Mouse (Mus musculus) embryonic facial prominence, embryonic 10.5 days (tissue): ENCODE data around the gene Lpgat1. TPM values are rescaled to one million over a fixed set of nuclear protein-coding genes. Genes with fewer than 3 reads are reported as not detected.

ENCODE experiments used
- DNase-seq: peaks from one replicate; pipeline ENCODE4 v3.0.0-alpha.2; 2017; ENCODE audit warnings: low spot score
- H3K27ac ChIP-seq: fragments of 300-500 bp; sonication (generic); replicated peaks from 2 replicates; pipeline ENCODE4 v1.5.1; 2016; ENCODE audit warnings: mild to moderate bottlenecking
- H3K27me3 ChIP-seq: fragments of 300-500 bp; sonication (generic); replicated peaks from 2 replicates; pipeline ENCODE4 v1.6.1; 2016; ENCODE audit warnings: low read depth, mild to moderate bottlenecking; ENCODE audit not compliant: poor library complexity, severe bottlenecking
- H3K36me3 ChIP-seq: fragments of 300-500 bp; sonication (generic); replicated peaks from 2 replicates; pipeline ENCODE4 v1.6.1; 2016; ENCODE audit warnings: mild to moderate bottlenecking, moderate library complexity
- H3K4me1 ChIP-seq: fragments of 300-500 bp; sonication (generic); 2 replicates; pipeline ENCODE4 v1.6.1; 2016
- H3K4me3 ChIP-seq: fragments of 300-500 bp; sonication (generic); 2 replicates; pipeline ENCODE4 v1.5.1; 2016; ENCODE audit warnings: mild to moderate bottlenecking, moderate library complexity
- H3K9me3 ChIP-seq: fragments of 300-500 bp; sonication (generic); 2 replicates; pipeline ENCODE4 v1.6.1; 2016; ENCODE audit warnings: mild to moderate bottlenecking
- WGBS: fragments of 180-500 bp; shearing (Covaris S2); methylation state at CpG from one replicate; pipeline ENCODE4 v1.1.7; 2016; 5-methylcytosine and 5-hydroxymethylcytosine counted together
- polyA plus RNA-seq: library from polyadenylated mRNA; unstranded; fragments of >200 nt; fragmentation: Nextera tagmentation; extraction: Ambion mirVana; gene quantifications from 2 replicates; pipeline ENCODE4 v1.2.1, GENCODE M21; 2016

Gene Lpgat1
- polyA plus RNA-seq, 1 experiment from 2014 or later = 24.0 TPM

DNA sequence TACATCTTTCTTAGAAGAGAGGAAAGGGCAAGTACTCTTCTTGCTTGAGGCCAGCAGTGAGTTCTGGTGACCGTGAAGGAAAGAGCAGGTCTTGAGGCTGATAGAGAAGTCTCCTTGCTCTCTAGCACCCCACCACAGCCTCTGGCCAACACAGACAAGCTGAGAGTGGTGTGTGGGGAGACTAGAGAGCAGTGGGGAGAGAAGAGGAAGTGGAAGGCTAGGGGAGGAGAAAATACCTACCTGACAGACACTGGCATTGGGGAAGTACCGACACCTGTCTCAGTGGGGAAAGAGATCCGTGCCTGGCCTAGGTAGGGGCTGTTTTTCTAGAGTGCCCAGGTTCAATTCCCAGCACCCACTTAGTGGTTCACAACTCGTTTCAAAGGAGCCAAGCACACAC, 96.6 kb downstream of the Lpgat1 start:
- no peak for DNase-seq
- H3K4me3 ChIP-seq = no peak overlapping the region
- no peaks in the 10 kb centered on the region for H3K27me3 ChIP-seq
- no peak overlapping the region for H3K27ac ChIP-seq
- no peaks in the 10 kb centered on the region for H3K36me3 ChIP-seq
- no peaks in the 10 kb centered on the region for H3K9me3 ChIP-seq
- H3K4me1 ChIP-seq = peaks cover 17% of the 10 kb centered on the region
- WGBS = 75% methylated on average over 4 of the region's 4 CpGs

GRCm38 (mm10) chr1:191814935-191815334, 97.3 kb downstream of the Lpgat1 start:
- H3K9me3 ChIP-seq = no peaks in the 10 kb centered on the region
- no peaks in the 10 kb centered on the region for H3K36me3 ChIP-seq
- 29% methylated on average over 5 of the region's 5 CpGs for WGBS
- H3K4me1 ChIP-seq = peaks cover 17% of the 10 kb centered on the region
- DNase-seq = peak; percentile 23
- no peak overlapping the region for H3K4me3 ChIP-seq
- H3K27me3 ChIP-seq = no peaks in the 10 kb centered on the region
- H3K27ac ChIP-seq = peak overlapping the region; percentile 48

DNA sequence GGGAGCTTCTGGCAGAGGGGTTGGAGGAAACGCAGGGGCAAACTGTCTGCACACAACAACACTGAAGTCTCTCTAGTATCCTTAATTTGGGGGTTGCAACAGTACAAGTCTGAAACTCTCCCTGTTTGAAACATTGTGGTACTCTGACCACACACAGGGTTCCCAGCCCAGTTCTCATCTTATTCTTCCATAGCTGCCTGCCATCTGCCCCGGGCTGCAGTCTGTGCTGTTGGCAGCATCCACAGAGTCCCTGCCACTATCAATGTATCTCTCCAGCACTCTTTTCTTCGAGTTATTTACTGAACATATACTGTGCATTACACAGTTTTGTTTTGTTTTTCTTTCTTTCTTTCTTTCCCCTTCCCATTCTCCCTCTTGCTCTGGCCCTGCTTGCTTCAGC, 99.0 kb downstream of the Lpgat1 start:
- Histone ChIP-seq H3K36me3 (no peaks in the 10 kb centered on the region), H3K4me3 (no peak overlapping the region), H3K9me3 (no peaks in the 10 kb centered on the region), H3K27me3 (no peaks in the 10 kb centered on the region), H3K27ac (no peak overlapping the region), H3K4me1 (peaks cover 27% of the 10 kb centered on the region)
- no peak for DNase-seq
- 86% methylated on average over 3 of the region's 3 CpGs for WGBS

DNA sequence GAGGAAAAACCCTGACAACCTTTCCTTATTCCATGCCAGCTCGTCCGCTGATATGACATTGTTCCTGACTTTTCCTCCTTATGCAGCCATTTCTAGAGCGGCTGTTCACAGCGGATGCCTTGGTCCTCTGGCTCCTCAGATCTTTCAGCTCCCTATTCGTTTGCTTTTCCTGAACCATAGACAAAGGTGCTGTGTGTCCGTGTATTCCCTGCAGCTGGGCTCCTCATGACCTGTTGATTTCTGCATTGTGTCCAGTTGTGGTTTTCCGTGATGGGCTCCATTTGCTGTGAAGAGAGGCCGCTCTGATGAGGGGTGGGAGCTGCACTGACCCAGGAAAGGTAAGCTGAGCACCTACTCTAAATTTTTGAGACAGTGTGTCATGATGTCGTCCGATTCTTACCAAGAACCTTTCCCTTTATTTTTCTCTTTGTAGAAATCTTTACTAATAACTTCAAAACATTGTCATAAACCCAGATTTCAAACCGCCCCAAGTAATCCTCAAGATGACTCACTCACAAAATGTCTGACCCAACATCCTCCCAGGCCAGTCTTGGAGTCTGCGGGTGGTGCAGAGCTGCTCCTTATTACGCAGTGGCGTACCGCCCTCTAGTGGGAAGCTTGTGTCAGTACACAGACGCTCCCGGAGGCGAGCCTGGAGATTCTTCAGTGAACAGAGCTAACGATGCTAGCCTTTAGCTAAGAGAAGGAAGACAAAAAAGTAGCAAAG, 99.9 kb downstream of the Lpgat1 start:
- Histone ChIP-seq H3K9me3 (no peaks in the 10 kb centered on the region), H3K36me3 (peaks cover 4% of the 10 kb centered on the region), H3K27me3 (no peaks in the 10 kb centered on the region), H3K4me3 (peak overlapping the region; percentile 25; the same call in 1 of the 2 replicates), H3K4me1 (peaks cover 32% of the 10 kb centered on the region), H3K27ac (peak overlapping the region; percentile 51; the same call in 1 of the 2 replicates)
- peak; percentile 88 for DNase-seq
- WGBS = 38% methylated on average over 19 of the region's 19 CpGs

DNA sequence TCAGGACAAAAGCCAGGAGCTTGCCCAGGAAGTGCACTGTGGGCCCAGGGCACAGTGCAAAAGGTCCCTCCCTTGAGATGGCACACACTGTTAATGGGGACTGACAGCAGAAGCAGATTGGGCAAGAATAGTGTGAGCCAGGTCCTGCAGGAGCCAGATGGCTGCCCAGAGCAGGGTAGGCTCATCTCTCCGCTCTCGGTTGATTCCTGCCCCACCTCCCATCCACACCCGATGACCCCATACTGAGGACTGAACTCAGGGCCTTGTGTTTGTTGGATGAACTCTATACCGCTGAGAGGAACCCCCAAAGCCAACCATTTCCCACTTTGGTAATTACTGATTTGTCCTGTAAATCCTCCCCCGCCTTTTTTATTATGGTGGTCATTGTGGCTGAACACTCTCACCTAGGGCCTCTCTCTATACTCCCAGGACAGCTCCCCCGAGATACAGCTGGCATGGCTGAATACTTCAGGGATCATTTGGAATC, 100.6 kb downstream of the Lpgat1 start:
- Histone ChIP-seq H3K4me1 (peaks cover 32% of the 10 kb centered on the region), H3K4me3 (peak overlapping the region; percentile 25; the same call in 1 of the 2 replicates), H3K36me3 (peaks cover 10% of the 10 kb centered on the region), H3K27ac (no peak overlapping the region), H3K27me3 (no peaks in the 10 kb centered on the region), H3K9me3 (no peaks in the 10 kb centered on the region)
- WGBS = 44% methylated on average over 6 of the region's 6 CpGs
- no peak for DNase-seq

DNA sequence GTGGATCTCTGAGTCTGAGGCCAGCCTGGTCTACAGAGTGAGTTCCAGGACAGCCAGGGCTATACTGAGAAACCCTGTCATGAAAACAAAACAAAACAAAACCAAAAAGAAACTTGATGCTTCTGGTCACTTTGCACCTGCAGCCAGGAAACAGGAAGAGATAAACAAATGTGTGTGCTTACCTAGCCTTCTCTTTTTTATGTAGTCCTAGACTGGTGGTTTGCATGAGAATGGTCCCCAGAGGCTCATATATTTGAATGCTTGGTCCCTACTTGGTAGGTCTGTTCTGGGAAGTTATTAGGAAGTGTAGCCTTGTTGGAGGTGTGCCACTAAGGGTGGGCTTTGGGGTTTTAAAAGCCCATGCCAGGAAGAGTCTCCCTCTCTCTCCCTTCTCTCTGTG, 101.4 kb downstream of the Lpgat1 start:
- H3K36me3 ChIP-seq = peaks cover 18% of the 10 kb centered on the region
- H3K27ac ChIP-seq = no peak overlapping the region
- no peak for DNase-seq
- H3K27me3 ChIP-seq = no peaks in the 10 kb centered on the region
- H3K4me1 ChIP-seq = peaks cover 33% of the 10 kb centered on the region
- H3K4me3 ChIP-seq = no peak overlapping the region
- H3K9me3 ChIP-seq = no peaks in the 10 kb centered on the region

- no peaks in the 10 kb centered on the region for H3K9me3 ChIP-seq
- no peaks in the 10 kb centered on the region for H3K27me3 ChIP-seq
- 5% methylated on average over 15 of the region's 15 CpGs for WGBS
- peaks cover 28% of the 10 kb centered on the region for H3K4me1 ChIP-seq
- H3K27ac ChIP-seq = peak overlapping the region; percentile 97
- peaks cover 38% of the 10 kb centered on the region for H3K36me3 ChIP-seq
- H3K4me3 ChIP-seq = peak overlapping the region; percentile 93
- DNase-seq = no peak
These were observed 103.3 kb downstream of the Lpgat1 start for GRCm38 (mm10) chr1:191820951-191821325.

- under 1% methylated on average over 79 of the region's 79 CpGs for WGBS
- DNase-seq = peak; percentile 98
- peaks cover 28% of the 10 kb centered on the region for H3K4me1 ChIP-seq
- H3K9me3 ChIP-seq = no peaks in the 10 kb centered on the region
- peak within 1 kb of the TSS; percentile 93 for H3K4me3 ChIP-seq
- peaks cover 43% of the 10 kb centered on the region for H3K36me3 ChIP-seq
- H3K27ac ChIP-seq = peak within 1 kb of the TSS; percentile 97
- H3K27me3 ChIP-seq = no peaks in the 10 kb centered on the region
These were observed 103.9 kb downstream of the Lpgat1 start, which contains the start of gene Nek2 for GRCm38 (mm10) chr1:191821326-191822091. Gene Nek2 (plus strand): TSS chr1:191821444.

DNA sequence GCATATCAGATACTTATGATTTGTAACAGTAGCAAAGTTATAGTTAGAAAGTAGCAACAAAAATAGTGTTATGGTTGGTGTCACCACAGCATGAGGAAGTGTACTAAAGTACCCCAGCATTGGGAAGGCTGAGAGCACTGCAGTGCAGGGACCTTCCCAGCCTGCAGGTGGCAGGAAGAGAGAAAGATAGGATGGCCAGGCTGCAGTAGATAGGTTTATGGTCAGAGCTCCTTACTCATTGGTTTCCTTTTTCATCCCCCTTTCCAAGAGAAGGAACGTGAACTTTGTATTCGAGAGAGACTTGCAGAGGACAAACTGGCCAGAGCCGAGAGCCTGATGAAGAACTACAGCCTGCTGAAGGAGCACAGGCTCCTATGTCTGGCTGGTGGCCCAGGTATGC, 111.5 kb downstream of the Lpgat1 start:
- DNase-seq = no peak
- WGBS = 90% methylated on average over 3 of the region's 3 CpGs
- H3K36me3 ChIP-seq = peaks cover 100% of the 10 kb centered on the region
- H3K27me3 ChIP-seq = no peaks in the 10 kb centered on the region
- H3K4me3 ChIP-seq = no peak overlapping the region
- H3K27ac ChIP-seq = no peak overlapping the region
- peaks cover 6% of the 10 kb centered on the region for H3K4me1 ChIP-seq
- no peaks in the 10 kb centered on the region for H3K9me3 ChIP-seq

DNA sequence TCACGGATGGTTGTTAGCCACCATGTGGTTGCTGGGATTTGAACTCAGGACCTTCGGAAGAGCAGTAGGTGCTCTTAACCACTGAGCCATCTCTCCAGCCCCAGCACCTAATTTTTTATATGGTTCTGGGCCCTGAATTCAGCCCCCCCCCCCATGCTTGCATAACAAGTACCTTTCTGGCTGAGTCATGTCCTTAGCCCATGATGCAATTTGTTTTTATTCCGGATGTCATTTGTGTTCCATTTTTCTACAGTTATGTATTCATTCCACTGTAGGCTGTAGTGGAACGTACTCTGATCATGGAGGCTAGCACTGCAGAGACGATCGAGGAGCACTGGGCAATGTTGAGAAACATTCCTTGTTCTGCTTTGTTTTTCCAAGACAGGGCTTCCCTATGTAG, 115.8 kb downstream of the Lpgat1 start:
- no peaks in the 10 kb centered on the region for H3K9me3 ChIP-seq
- H3K27ac ChIP-seq = no peak overlapping the region
- peaks cover 16% of the 10 kb centered on the region for H3K4me1 ChIP-seq
- H3K4me3 ChIP-seq = no peak overlapping the region
- H3K36me3 ChIP-seq = peaks cover 66% of the 10 kb centered on the region
- DNase-seq = no peak
- H3K27me3 ChIP-seq = no peaks in the 10 kb centered on the region
- 95% methylated on average over 6 of the region's 6 CpGs for WGBS
